Mouse (Mus musculus): ENCODE measurements at regions not wholly inside any gene's neighbourhood (a gene's known extent, or its start where the extent isn't known, plus 50 kb on each side); places are given as distances from the start of the nearest gene placed in this dataset.
A peak's percentile ranks its signal among the peaks of the same experiment; 100 is the strongest.

- H3K4me3 ChIP-seq (ENCODE audit: low read length) = peak overlapping the region; percentile 68
- H3K4me1 ChIP-seq (replicated peaks; ENCODE audit: control insufficient read depth, insufficient read depth, low read length) = no peaks in the 10 kb centered on the region
- no peak overlapping the region for H3K27ac ChIP-seq (ENCODE audit: low read length)
- peak overlapping the region; percentile 78 for H3K9ac ChIP-seq (ENCODE audit: low read length)
- no peaks in the 10 kb centered on the region for H3K36me3 ChIP-seq (ENCODE audit: control insufficient read depth, insufficient read depth, low read length)
- peak overlapping the region; percentile 76 for H3K4me2 ChIP-seq (ENCODE audit: low read depth, low read length)
- H3K27me3 ChIP-seq (ENCODE audit: control insufficient read depth, insufficient read depth, low read depth, low read length) = no peaks in the 10 kb centered on the region
- 38% methylated on average over 34 of the region's 34 CpGs for WGBS
- no peaks in the 10 kb centered on the region for H3K9me3 ChIP-seq (ENCODE audit: control insufficient read depth, low read length)
- peak; percentile 89 for ATAC-seq (ENCODE audit: low read depth)
Observed at GRCm38 (mm10) chr7:31208237-31209054, 52.8 kb upstream of the Gramd1a start.

DNA sequence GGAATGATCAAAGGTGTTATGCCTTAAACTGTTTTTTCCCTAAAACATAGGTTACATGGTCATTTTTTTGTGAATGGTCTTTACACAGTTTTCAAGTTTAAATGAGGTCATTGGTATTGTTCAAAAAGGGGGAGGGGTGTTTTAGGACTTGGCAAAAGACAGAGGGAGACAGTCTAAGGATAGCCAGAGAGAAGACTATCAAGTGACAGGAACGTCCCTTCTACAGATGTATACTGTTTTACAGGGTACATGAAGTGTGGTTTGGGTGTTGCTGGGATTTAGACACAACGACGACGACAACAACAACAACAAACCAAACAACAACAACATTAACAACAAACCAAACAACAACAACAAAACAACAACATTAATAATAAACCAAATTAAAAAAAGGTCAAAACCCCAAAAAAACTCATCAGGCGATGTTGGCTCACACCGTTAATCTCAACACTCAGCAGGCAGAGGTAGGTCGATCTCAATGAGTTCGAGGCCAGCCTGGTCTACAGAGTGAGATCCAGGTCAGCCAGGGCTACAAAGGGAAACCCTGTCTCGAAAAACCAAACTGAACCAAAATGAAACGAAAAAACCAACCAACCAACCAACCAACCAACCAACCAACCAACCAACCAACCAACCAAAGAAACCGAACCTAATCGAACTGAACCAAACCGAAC, 52.0 kb upstream of the Gramd1a start:
- 61% methylated on average over 13 of the region's 13 CpGs for WGBS

More for the DNA sequence above, 52.0 kb upstream of the Gramd1a start:
- H3K27ac ChIP-seq (ENCODE audit: low read length) = no peak overlapping the region
- ATAC-seq (ENCODE audit: low read depth) = peak; percentile 72
- H3K9ac ChIP-seq (ENCODE audit: low read length) = no peak overlapping the region; the same call in 1 of the 2 replicates
- no peaks in the 10 kb centered on the region for H3K4me1 ChIP-seq (replicated peaks; ENCODE audit: control insufficient read depth, insufficient read depth, low read length)
- no peaks in the 10 kb centered on the region for H3K9me3 ChIP-seq (ENCODE audit: control insufficient read depth, low read length)
- peak overlapping the region; percentile 68 for H3K4me3 ChIP-seq (ENCODE audit: low read length)
- peak overlapping the region; percentile 76; the same call in 1 of the 2 replicates for H3K4me2 ChIP-seq (ENCODE audit: low read depth, low read length)
- H3K36me3 ChIP-seq (ENCODE audit: control insufficient read depth, insufficient read depth, low read length) = no peaks in the 10 kb centered on the region
- no peaks in the 10 kb centered on the region for H3K27me3 ChIP-seq (ENCODE audit: control insufficient read depth, insufficient read depth, low read depth, low read length)

Measured in lung, embryonic 16.5 days (tissue).